Mouse (Mus musculus): ENCODE measurements around the gene Atf3. TPM values are rescaled to one million over a fixed set of nuclear protein-coding genes. Genes with fewer than 3 reads are reported as not detected.

The Atf3 gene
- polyA plus RNA-seq, 1 experiment from 2014 or later: 2.2 TPM

- no peaks in the 10 kb centered on the region for H3K9me3 ChIP-seq (replicated peaks)
- no peak for ATAC-seq (ENCODE audit: insufficient read depth)
- H3K27ac ChIP-seq (replicated peaks): no peak overlapping the region
- no peaks in the 10 kb centered on the region for H3K36me3 ChIP-seq (replicated peaks)
- H3K27me3 ChIP-seq: peaks cover 44% of the 10 kb centered on the region
- H3K4me2 ChIP-seq: no peak overlapping the region
- no peak overlapping the region for H3K9ac ChIP-seq
- 32% methylated on average over 2 of the region's 2 CpGs for WGBS (ENCODE audit: insufficient replicate concordance)
- H3K4me3 ChIP-seq (replicated peaks): no peak overlapping the region
- no peaks in the 10 kb centered on the region for H3K4me1 ChIP-seq (replicated peaks)
Observed at GRCm38 (mm10) chr1:191211096-191211495, 6.7 kb downstream of the Atf3 start.

GRCm38 (mm10) chr1:191205791-191206190 lies 12.0 kb downstream of the Atf3 start:
- H3K9ac ChIP-seq: no peak overlapping the region
- no peak overlapping the region for H3K27ac ChIP-seq (replicated peaks)
- no peak overlapping the region for H3K4me3 ChIP-seq (replicated peaks)
- H3K27me3 ChIP-seq: peaks cover 32% of the 10 kb centered on the region
- WGBS (ENCODE audit: insufficient replicate concordance): 46% methylated on average over 5 of the region's 5 CpGs
- H3K36me3 ChIP-seq (replicated peaks): no peaks in the 10 kb centered on the region
- no peaks in the 10 kb centered on the region for H3K9me3 ChIP-seq (replicated peaks)
- ATAC-seq (ENCODE audit: insufficient read depth): no peak
- H3K4me2 ChIP-seq: no peak overlapping the region
- H3K4me1 ChIP-seq (replicated peaks): no peaks in the 10 kb centered on the region

- 58% methylated on average over 5 of the region's 5 CpGs for WGBS (ENCODE audit: insufficient replicate concordance)
- H3K27me3 ChIP-seq: peaks cover 32% of the 10 kb centered on the region
- H3K36me3 ChIP-seq (replicated peaks): no peaks in the 10 kb centered on the region
- no peak overlapping the region for H3K4me3 ChIP-seq (replicated peaks)
- no peak overlapping the region for H3K27ac ChIP-seq (replicated peaks)
- no peak overlapping the region for H3K9ac ChIP-seq
- no peaks in the 10 kb centered on the region for H3K4me1 ChIP-seq (replicated peaks)
- no peaks in the 10 kb centered on the region for H3K9me3 ChIP-seq (replicated peaks)
- no peak overlapping the region for H3K4me2 ChIP-seq
- ATAC-seq (ENCODE audit: insufficient read depth): no peak
Observed at GRCm38 (mm10) chr1:191204876-191205275, 13.0 kb downstream of the Atf3 start.

DNA sequence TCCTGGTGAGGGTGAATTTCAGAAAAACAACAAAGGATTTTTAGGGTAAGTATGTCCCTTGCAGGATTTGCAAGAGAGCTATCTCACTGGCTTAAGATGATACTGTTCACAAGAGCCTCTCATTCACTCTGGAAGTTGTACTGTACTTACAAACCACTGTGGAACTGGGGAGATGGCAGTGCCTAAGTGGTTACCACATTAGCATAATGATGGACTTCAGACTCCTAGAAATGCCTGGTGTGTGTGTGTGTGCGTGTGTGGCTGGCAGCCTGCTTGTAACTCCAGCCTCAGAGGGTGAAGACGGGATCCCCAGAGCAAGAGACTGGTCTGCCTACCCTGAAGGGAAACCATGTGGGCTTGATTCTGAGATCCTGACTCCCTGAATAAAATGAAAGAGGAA lies 14.3 kb downstream of the Atf3 start:
- Histone ChIP-seq H3K9me3 (replicated peaks) (no peaks in the 10 kb centered on the region), H3K9ac (no peak overlapping the region), H3K4me3 (replicated peaks) (no peak overlapping the region), H3K36me3 (replicated peaks) (no peaks in the 10 kb centered on the region), H3K27me3 (peaks cover 28% of the 10 kb centered on the region), H3K27ac (replicated peaks) (no peak overlapping the region), H3K4me2 (no peak overlapping the region), H3K4me1 (replicated peaks) (0 out of 2 replicates have a peak, but pooled peaks cover 3% of the 10 kb centered on the region)
- no peak for ATAC-seq (ENCODE audit: insufficient read depth)
- WGBS (ENCODE audit: insufficient replicate concordance): 67% methylated on average over 2 of the region's 2 CpGs

GRCm38 (mm10) chr1:191202208-191202952 lies 15.5 kb downstream of the Atf3 start:
- ATAC-seq (ENCODE audit: insufficient read depth): no peak
- Histone ChIP-seq H3K36me3 (replicated peaks) (no peaks in the 10 kb centered on the region), H3K9me3 (replicated peaks) (no peaks in the 10 kb centered on the region), H3K4me1 (replicated peaks) (0 out of 2 replicates have a peak, but pooled peaks cover 5% of the 10 kb centered on the region), H3K27ac (replicated peaks) (no peak overlapping the region), H3K4me3 (replicated peaks) (no peak overlapping the region), H3K27me3 (peaks cover 18% of the 10 kb centered on the region; the same call in 1 of the 2 replicates), H3K4me2 (no peak overlapping the region), H3K9ac (no peak overlapping the region)
- 64% methylated on average over 11 of the region's 11 CpGs for whole genome bisulfite sequencing (ENCODE audit: insufficient replicate concordance)

DNA sequence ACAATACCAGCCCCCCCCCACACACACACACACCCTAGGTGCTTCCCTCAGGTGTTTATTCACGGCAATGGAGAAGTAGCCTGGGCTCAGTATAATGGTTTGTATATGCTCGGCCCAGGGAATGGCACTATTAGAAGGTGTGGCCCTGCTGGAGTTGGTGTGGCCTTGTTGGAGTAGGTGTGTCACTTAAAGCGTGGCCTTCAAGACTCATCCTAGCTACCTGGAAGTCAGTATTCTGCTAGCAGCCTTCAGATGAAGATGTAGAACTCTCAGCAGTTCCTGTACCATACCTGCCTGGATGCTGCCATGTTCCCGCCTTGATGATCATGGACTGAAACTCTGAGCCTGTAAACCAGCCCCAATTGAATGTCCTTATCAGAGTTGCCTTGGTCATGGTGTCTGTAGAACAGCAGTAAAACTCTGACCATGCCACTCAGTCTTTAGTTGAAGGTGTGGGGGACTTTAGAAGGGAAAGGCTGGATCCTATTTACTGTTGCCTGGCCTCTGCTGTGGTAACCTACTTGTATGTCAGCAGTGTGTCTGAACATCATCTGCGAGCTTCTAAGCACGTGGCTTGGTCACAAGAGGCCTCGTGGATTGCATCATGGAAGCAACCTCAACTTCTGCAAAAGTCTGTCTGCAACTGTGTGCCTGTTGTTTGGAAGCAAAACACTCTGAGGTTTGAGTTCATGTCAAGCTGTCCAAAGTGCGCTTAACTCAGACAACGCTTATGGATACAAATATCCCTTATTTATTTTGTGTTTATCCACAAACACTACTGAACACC lies 16.8 kb downstream of the Atf3 start:
- no peak overlapping the region for H3K4me3 ChIP-seq (replicated peaks)
- H3K36me3 ChIP-seq (replicated peaks): no peaks in the 10 kb centered on the region
- 0 out of 2 replicates have a peak, but pooled peaks cover 5% of the 10 kb centered on the region for H3K4me1 ChIP-seq (replicated peaks)
- 0 out of 2 replicates have a peak, but pooled peaks have one; percentile 18 for ATAC-seq (ENCODE audit: insufficient read depth)
- peaks cover 16% of the 10 kb centered on the region; the same call in 1 of the 2 replicates for H3K27me3 ChIP-seq
- no peaks in the 10 kb centered on the region for H3K9me3 ChIP-seq (replicated peaks)
- H3K27ac ChIP-seq (replicated peaks): no peak overlapping the region
- no peak overlapping the region for H3K4me2 ChIP-seq
- no peak overlapping the region for H3K9ac ChIP-seq
- 54% methylated on average over 9 of the region's 9 CpGs for WGBS (ENCODE audit: insufficient replicate concordance)

- H3K27me3 ChIP-seq: peaks cover 19% of the 10 kb centered on the region
- WGBS (ENCODE audit: insufficient replicate concordance): 8% methylated on average over 7 of the region's 7 CpGs
- no peak overlapping the region for H3K9ac ChIP-seq
- H3K27ac ChIP-seq (replicated peaks): no peak overlapping the region
- ATAC-seq (ENCODE audit: insufficient read depth): no peak
- 0 out of 2 replicates have a peak, but pooled peaks cover 5% of the 10 kb centered on the region for H3K4me1 ChIP-seq (replicated peaks)
- H3K4me2 ChIP-seq: peak overlapping the region; percentile 10; the same call in 1 of the 2 replicates
- no peaks in the 10 kb centered on the region for H3K36me3 ChIP-seq (replicated peaks)
- no peaks in the 10 kb centered on the region for H3K9me3 ChIP-seq (replicated peaks)
- no peak overlapping the region for H3K4me3 ChIP-seq (replicated peaks)
Observed at GRCm38 (mm10) chr1:191197916-191198315, 19.9 kb downstream of the Atf3 start.

DNA sequence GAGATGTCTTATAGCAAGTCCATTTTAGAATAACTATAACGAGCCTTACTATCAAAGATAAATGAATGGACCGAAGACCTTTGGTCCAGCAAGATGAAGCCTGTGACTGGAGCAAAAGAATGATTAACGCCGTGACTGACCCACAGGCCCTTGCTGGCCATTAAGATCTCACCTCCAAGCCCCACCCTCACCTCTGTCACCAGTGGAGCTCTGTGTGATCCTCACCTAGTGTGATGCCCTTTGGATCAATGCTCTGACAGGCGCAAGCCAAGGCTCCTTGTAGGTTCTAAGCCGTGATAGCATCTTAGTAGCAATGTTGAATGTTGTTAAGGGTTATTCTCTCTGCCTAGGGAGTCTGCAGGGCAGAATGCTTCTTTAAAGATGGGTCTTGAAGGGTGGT lies 21.8 kb downstream of the Atf3 start:
- H3K4me2 ChIP-seq: no peak overlapping the region
- peaks cover 37% of the 10 kb centered on the region for H3K27me3 ChIP-seq
- 0 out of 2 replicates have a peak, but pooled peaks cover 5% of the 10 kb centered on the region for H3K4me1 ChIP-seq (replicated peaks)
- H3K4me3 ChIP-seq (replicated peaks): no peak overlapping the region
- no peak overlapping the region for H3K9ac ChIP-seq
- H3K36me3 ChIP-seq (replicated peaks): no peaks in the 10 kb centered on the region
- ATAC-seq (ENCODE audit: insufficient read depth): no peak
- 61% methylated on average over 6 of the region's 6 CpGs for WGBS (ENCODE audit: insufficient replicate concordance)
- no peaks in the 10 kb centered on the region for H3K9me3 ChIP-seq (replicated peaks)
- H3K27ac ChIP-seq (replicated peaks): no peak overlapping the region

DNA sequence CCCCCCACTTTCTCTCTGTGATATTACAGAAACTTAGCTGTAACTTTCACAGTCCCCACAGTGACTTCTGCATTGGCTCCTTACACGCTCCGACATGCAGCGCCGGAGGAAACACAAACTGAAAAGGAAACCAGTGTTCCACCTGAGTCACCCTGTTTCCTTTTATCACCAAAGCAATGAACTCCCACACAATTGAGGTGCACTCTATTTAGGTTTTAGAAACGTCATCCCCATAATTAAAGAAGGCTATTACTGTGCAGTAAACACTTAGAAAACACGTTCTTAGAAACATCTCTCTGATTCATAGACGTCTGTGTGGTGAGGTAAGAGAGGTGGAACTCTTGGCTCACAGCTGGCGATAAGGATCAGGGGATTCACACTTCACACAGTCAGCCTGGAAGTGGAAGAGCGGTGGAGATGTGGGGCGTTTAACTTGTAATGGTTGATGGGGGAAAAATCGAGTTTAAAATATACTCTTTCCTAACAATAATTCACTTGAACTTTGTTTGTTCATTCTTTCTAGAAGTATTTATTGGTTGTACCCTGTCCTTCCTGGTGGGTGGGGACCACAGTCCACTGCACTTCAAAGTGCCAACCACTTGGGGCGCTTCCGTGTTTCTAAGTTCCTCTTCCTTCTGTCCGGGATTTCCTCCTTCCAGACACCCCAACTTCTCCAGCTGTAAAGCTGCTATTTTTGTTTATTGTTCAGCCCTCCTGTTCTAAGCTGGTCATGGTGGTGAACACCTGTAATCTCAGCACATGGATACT lies 24.0 kb downstream of the Atf3 start:
- WGBS (ENCODE audit: insufficient replicate concordance): 17% methylated on average over 14 of the region's 14 CpGs
- no peak overlapping the region for H3K27ac ChIP-seq (replicated peaks)
- H3K27me3 ChIP-seq: peaks cover 59% of the 10 kb centered on the region
- H3K9me3 ChIP-seq (replicated peaks): no peaks in the 10 kb centered on the region
- no peak overlapping the region for H3K4me2 ChIP-seq
- no peak; the same call in 1 of the 2 replicates for ATAC-seq (ENCODE audit: insufficient read depth)
- no peak overlapping the region for H3K9ac ChIP-seq
- no peak overlapping the region for H3K4me3 ChIP-seq (replicated peaks)
- no peaks in the 10 kb centered on the region for H3K36me3 ChIP-seq (replicated peaks)
- H3K4me1 ChIP-seq (replicated peaks): 0 out of 2 replicates have a peak, but pooled peaks cover 5% of the 10 kb centered on the region

DNA sequence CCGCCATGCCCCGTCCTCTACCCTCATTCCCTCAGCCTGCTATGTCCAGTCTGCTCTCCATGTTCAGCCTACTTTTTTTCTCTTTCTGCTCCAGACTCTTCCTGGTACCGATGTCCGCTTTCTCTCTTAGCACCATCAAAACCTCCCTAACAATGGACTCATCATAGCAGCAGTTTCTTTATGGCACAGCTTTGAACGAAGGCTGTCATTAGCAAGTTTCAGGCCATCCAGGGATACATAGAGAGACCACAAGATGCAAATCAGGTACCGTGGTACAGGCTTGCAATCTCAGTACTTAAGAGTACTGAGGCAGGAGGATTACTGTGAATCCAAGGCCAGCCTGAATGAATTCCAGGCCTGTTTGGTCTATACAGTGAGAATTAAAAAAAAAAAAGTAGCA lies 25.1 kb downstream of the Atf3 start:
- H3K9ac ChIP-seq: no peak overlapping the region
- H3K9me3 ChIP-seq (replicated peaks): no peaks in the 10 kb centered on the region
- H3K27me3 ChIP-seq: peaks cover 69% of the 10 kb centered on the region
- no peak overlapping the region for H3K4me2 ChIP-seq
- 53% methylated on average over 6 of the region's 6 CpGs for WGBS (ENCODE audit: insufficient replicate concordance)
- H3K36me3 ChIP-seq (replicated peaks): no peaks in the 10 kb centered on the region
- no peak overlapping the region for H3K27ac ChIP-seq (replicated peaks)
- ATAC-seq (ENCODE audit: insufficient read depth): no peak
- H3K4me3 ChIP-seq (replicated peaks): no peak overlapping the region
- no peaks in the 10 kb centered on the region for H3K4me1 ChIP-seq (replicated peaks)

DNA sequence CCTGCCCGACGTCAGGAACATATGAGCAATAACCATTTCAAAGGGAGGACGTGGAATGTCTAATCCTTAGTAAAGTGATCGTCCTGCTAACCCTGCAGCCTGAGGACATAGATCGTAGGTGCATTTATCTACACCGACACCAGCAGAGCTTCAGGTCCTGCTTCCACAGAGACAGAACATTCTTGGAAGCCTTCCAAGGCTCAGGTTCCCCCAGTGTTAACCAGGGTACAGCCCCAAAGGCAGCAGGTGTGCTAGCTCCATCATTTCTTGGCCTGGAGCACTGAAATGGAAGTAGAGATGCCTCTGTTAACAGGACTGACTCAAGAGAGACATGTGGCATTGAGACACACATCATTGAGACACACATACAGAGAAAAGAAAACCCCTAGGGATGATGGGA lies 25.6 kb downstream of the Atf3 start:
- no peak for ATAC-seq (ENCODE audit: insufficient read depth)
- H3K27ac ChIP-seq (replicated peaks): no peak overlapping the region
- no peaks in the 10 kb centered on the region for H3K4me1 ChIP-seq (replicated peaks)
- 53% methylated on average over 6 of the region's 6 CpGs for WGBS (ENCODE audit: insufficient replicate concordance)
- no peak overlapping the region for H3K4me2 ChIP-seq
- H3K9ac ChIP-seq: no peak overlapping the region
- H3K4me3 ChIP-seq (replicated peaks): no peak overlapping the region
- peaks cover 75% of the 10 kb centered on the region for H3K27me3 ChIP-seq
- no peaks in the 10 kb centered on the region for H3K36me3 ChIP-seq (replicated peaks)
- H3K9me3 ChIP-seq (replicated peaks): no peaks in the 10 kb centered on the region
